Mouse (Mus musculus): ENCODE results near the gene Rfx4.

Rfx4 gene

GRCm38 (mm10) chr10:84913148-84913547 is 157.3 kb downstream of the Rfx4 start:
- DNase-seq: no peak

- DNase-seq: no peak
Observed at GRCm38 (mm10) chr10:84915476-84915875, 159.6 kb downstream of the Rfx4 start.

GRCm38 (mm10) chr10:84916810-84917730 is 161.2 kb downstream of the Rfx4 start, which contains the start of gene Ric8b:
TSS of gene Ric8b (plus strand) at chr10:84917616.
- DNase-seq: peak; percentile 96

- DNase-seq: no peak
Observed at GRCm38 (mm10) chr10:84917731-84918095, 161.9 kb downstream of the Rfx4 start.

- DNase-seq: no peak
Observed at GRCm38 (mm10) chr10:84926336-84926735, 170.5 kb downstream of the Rfx4 start.

GRCm38 (mm10) chr10:84926885-84927284 is 171.0 kb downstream of the Rfx4 start:
- no peak for DNase-seq

- no peak for DNase-seq
Observed at GRCm38 (mm10) chr10:84928465-84928864, 172.6 kb downstream of the Rfx4 start.

GRCm38 (mm10) chr10:84935553-84936209 is 179.8 kb downstream of the Rfx4 start:
- DNase-seq: no peak

GRCm38 (mm10) chr10:84936832-84937515 is 181.1 kb downstream of the Rfx4 start:
- DNase-seq: no peak

GRCm38 (mm10) chr10:84938094-84938820 is 182.4 kb downstream of the Rfx4 start:
- no peak for DNase-seq

GRCm38 (mm10) chr10:84938886-84939285 is 183.0 kb downstream of the Rfx4 start:
- DNase-seq: no peak

- DNase-seq: no peak
Observed at GRCm38 (mm10) chr10:84940356-84940755, 184.5 kb downstream of the Rfx4 start.

- no peak for DNase-seq
Observed at GRCm38 (mm10) chr10:84945692-84946091, 189.8 kb downstream of the Rfx4 start.

- DNase-seq: no peak
Observed at GRCm38 (mm10) chr10:84948970-84949683, 193.3 kb downstream of the Rfx4 start.

- DNase-seq: no peak
Observed at GRCm38 (mm10) chr10:84949684-84950010, 193.8 kb downstream of the Rfx4 start.

GRCm38 (mm10) chr10:84950384-84950783 is 194.5 kb downstream of the Rfx4 start:
- no peak for DNase-seq

GRCm38 (mm10) chr10:84954236-84954635 is 198.4 kb downstream of the Rfx4 start:
- DNase-seq: no peak
